Mouse (Mus musculus): ENCODE measurements around the gene Gmfg.
A peak's percentile ranks its signal among the peaks of the same experiment; 100 is the strongest.

The Gmfg gene

GRCm38 (mm10) chr7:28436932-28437570, at the start of gene Gmfg:
Gmfg (plus strand) TSS chr7:28437447.
- DNase-seq (ENCODE audit: low read depth, low spot score) = peak; percentile 84

GRCm38 (mm10) chr7:28390331-28390730, 46.9 kb upstream of the Gmfg start:
- DNase-seq (ENCODE audit: low read depth, low spot score) = no peak

- peak; percentile 99 for DNase-seq (ENCODE audit: low read depth, low spot score)
These were observed 44.6 kb upstream of the Gmfg start, which contains the start of the genes Med29 and Paf1 for GRCm38 (mm10) chr7:28392429-28393271. Med29 (minus strand) TSS chr7:28392708. Paf1 (plus strand) TSS chr7:28392951.

GRCm38 (mm10) chr7:28393272-28393951, 43.8 kb upstream of the Gmfg start:
- DNase-seq (ENCODE audit: low read depth, low spot score) = no peak

GRCm38 (mm10) chr7:28395425-28395824, 41.8 kb upstream of the Gmfg start:
- no peak for DNase-seq (ENCODE audit: low read depth, low spot score)

GRCm38 (mm10) chr7:28398000-28398399, 39.2 kb upstream of the Gmfg start:
- no peak for DNase-seq (ENCODE audit: low read depth, low spot score)

GRCm38 (mm10) chr7:28398696-28399340, 38.4 kb upstream of the Gmfg start:
- DNase-seq (ENCODE audit: low read depth, low spot score) = no peak

GRCm38 (mm10) chr7:28401030-28401429, 36.2 kb upstream of the Gmfg start:
- no peak for DNase-seq (ENCODE audit: low read depth, low spot score)

- DNase-seq (ENCODE audit: low read depth, low spot score) = no peak
These were observed 35.3 kb upstream of the Gmfg start for GRCm38 (mm10) chr7:28401942-28402341.

- no peak for DNase-seq (ENCODE audit: low read depth, low spot score)
These were observed 26.3 kb upstream of the Gmfg start for GRCm38 (mm10) chr7:28410841-28411475.

- no peak for DNase-seq (ENCODE audit: low read depth, low spot score)
These were observed 24.4 kb upstream of the Gmfg start for GRCm38 (mm10) chr7:28412826-28413225.

- no peak for DNase-seq (ENCODE audit: low read depth, low spot score)
These were observed 19.9 kb upstream of the Gmfg start for GRCm38 (mm10) chr7:28417368-28417767.

GRCm38 (mm10) chr7:28418096-28418670, 19.1 kb upstream of the Gmfg start:
- no peak for DNase-seq (ENCODE audit: low read depth, low spot score)

GRCm38 (mm10) chr7:28419416-28419815, 17.8 kb upstream of the Gmfg start:
- DNase-seq (ENCODE audit: low read depth, low spot score) = no peak

- DNase-seq (ENCODE audit: low read depth, low spot score) = no peak
These were observed 14.2 kb upstream of the Gmfg start for GRCm38 (mm10) chr7:28423018-28423417.

GRCm38 (mm10) chr7:28427738-28428137, 9.5 kb upstream of the Gmfg start:
- no peak for DNase-seq (ENCODE audit: low read depth, low spot score)

- no peak for DNase-seq (ENCODE audit: low read depth, low spot score)
These were observed 6.7 kb upstream of the Gmfg start for GRCm38 (mm10) chr7:28430512-28430911.

GRCm38 (mm10) chr7:28432252-28432651, 5.0 kb upstream of the Gmfg start:
- no peak for DNase-seq (ENCODE audit: low read depth, low spot score)

- DNase-seq (ENCODE audit: low read depth, low spot score) = no peak
These were observed 1.5 kb upstream of the Gmfg start for GRCm38 (mm10) chr7:28435660-28436259.

GRCm38 (mm10) chr7:28436271-28436904, 859 bp upstream of the Gmfg start:
- DNase-seq (ENCODE audit: low read depth, low spot score) = peak; percentile 99

All from forelimb bud, embryonic 11.5 days (tissue).